Mouse (Mus musculus): ENCODE measurements around the gene Smarca2. TPM values are rescaled to one million over a fixed set of nuclear protein-coding genes. Genes with fewer than 3 reads are reported as not detected.

Smarca2 gene
- polyA plus RNA-seq, 1 experiment from 2014 or later: 95.2 TPM

DNA sequence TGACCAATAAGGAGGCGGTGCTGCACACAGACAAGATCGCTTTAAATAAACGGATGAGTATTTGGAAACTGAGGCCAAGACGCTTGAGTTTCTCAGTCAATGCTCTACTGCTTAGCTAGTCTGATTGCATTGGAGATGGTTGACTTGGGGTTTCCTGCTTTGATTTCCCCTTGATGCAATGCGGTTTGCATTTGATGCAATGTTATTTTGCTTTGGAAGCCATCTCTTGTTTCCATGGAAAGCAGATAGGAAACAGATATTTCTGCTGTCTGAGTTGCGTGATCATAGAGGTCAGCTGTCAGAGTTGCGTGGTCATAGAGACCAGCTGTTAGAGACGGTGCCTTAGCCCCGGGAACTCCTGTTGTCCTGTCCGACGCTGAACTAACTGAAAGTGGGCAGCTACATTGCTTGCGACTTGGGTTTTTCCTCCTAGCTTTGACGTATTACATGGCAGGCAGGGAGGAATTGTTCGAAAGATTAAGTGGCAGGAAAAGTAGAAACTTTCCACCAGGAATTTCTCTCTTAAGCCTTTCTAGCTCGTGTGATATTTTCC lies 147.8 kb downstream of the Smarca2 start:
- 86% methylated on average over 15 of the region's 15 CpGs for WGBS
- no peak overlapping the region for H3K9ac ChIP-seq (ENCODE audit: low read depth, low read length)

GRCm38 (mm10) chr19:26753266-26753872 lies 148.5 kb downstream of the Smarca2 start:
- no peaks in the 10 kb centered on the region for H3K36me3 ChIP-seq (ENCODE audit: control insufficient read depth, insufficient read depth, low read length)
- ATAC-seq: no peak
- H3K4me2 ChIP-seq (ENCODE audit: low read length): no peak overlapping the region
- no peak overlapping the region for H3K4me3 ChIP-seq (ENCODE audit: low read length)
- no peaks in the 10 kb centered on the region for H3K9me3 ChIP-seq (ENCODE audit: control insufficient read depth, low read length)
- peaks cover 2% of the 10 kb centered on the region; the same call in 1 of the 2 replicates for H3K4me1 ChIP-seq (ENCODE audit: control insufficient read depth, insufficient read depth, low read depth, low read length)
- no peak overlapping the region for H3K9ac ChIP-seq (ENCODE audit: low read depth, low read length)
- H3K27ac ChIP-seq (ENCODE audit: low read depth, low read length): no peak overlapping the region
- H3K27me3 ChIP-seq (replicated peaks; ENCODE audit: control insufficient read depth, insufficient read depth, low read length): no peaks in the 10 kb centered on the region
- WGBS: 73% methylated on average over 7 of the region's 7 CpGs

More for the DNA sequence above, 147.8 kb downstream of the Smarca2 start:
- Histone ChIP-seq H3K27ac (ENCODE audit: low read depth, low read length) (no peak overlapping the region), H3K4me2 (ENCODE audit: low read length) (no peak overlapping the region), H3K4me1 (ENCODE audit: control insufficient read depth, insufficient read depth, low read depth, low read length) (peaks cover 2% of the 10 kb centered on the region; the same call in 1 of the 2 replicates), H3K36me3 (ENCODE audit: control insufficient read depth, insufficient read depth, low read length) (no peaks in the 10 kb centered on the region), H3K9me3 (ENCODE audit: control insufficient read depth, low read length) (no peaks in the 10 kb centered on the region), H3K4me3 (ENCODE audit: low read length) (no peak overlapping the region), H3K27me3 (replicated peaks; ENCODE audit: control insufficient read depth, insufficient read depth, low read length) (no peaks in the 10 kb centered on the region)
- ATAC-seq: no peak

- H3K27me3 ChIP-seq (replicated peaks; ENCODE audit: control insufficient read depth, insufficient read depth, low read length): no peaks in the 10 kb centered on the region
- no peak overlapping the region for H3K27ac ChIP-seq (ENCODE audit: low read depth, low read length)
- no peak overlapping the region for H3K9ac ChIP-seq (ENCODE audit: low read depth, low read length)
- no peak overlapping the region for H3K4me3 ChIP-seq (ENCODE audit: low read length)
- no peaks in the 10 kb centered on the region for H3K36me3 ChIP-seq (ENCODE audit: control insufficient read depth, insufficient read depth, low read length)
- no peaks in the 10 kb centered on the region for H3K9me3 ChIP-seq (ENCODE audit: control insufficient read depth, low read length)
- H3K4me2 ChIP-seq (ENCODE audit: low read length): no peak overlapping the region
- H3K4me1 ChIP-seq (ENCODE audit: control insufficient read depth, insufficient read depth, low read depth, low read length): peaks cover 2% of the 10 kb centered on the region; the same call in 1 of the 2 replicates
- ATAC-seq: no peak
- WGBS: 85% methylated on average over 10 of the region's 10 CpGs
Observed at GRCm38 (mm10) chr19:26754016-26754794, 149.4 kb downstream of the Smarca2 start.

DNA sequence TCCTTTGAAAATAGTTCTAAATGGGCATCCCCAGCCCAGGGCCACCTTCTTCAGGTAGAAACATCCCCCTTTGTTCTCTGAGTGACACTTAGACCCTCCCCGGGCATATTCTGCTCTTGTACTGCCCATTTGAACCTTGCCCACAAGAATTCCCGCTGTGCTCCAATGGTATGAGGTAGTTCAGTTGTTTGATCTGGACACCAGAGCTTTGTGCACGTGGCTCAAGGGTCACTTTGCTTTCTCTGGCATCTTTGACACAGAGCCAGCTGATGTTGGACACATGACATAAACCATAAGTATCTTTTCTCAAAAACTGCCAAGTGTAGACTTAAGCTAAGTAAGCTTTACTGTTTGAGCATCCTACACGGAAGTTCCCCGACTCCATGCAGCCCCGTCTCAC lies 151.1 kb downstream of the Smarca2 start:
- Histone ChIP-seq H3K27ac (ENCODE audit: low read depth, low read length) (no peak overlapping the region), H3K9me3 (ENCODE audit: control insufficient read depth, low read length) (no peaks in the 10 kb centered on the region), H3K9ac (ENCODE audit: low read depth, low read length) (no peak overlapping the region), H3K36me3 (ENCODE audit: control insufficient read depth, insufficient read depth, low read length) (no peaks in the 10 kb centered on the region), H3K4me2 (ENCODE audit: low read length) (no peak overlapping the region), H3K4me3 (ENCODE audit: low read length) (no peak overlapping the region), H3K4me1 (ENCODE audit: control insufficient read depth, insufficient read depth, low read depth, low read length) (peaks cover 2% of the 10 kb centered on the region; the same call in 1 of the 2 replicates), H3K27me3 (replicated peaks; ENCODE audit: control insufficient read depth, insufficient read depth, low read length) (no peaks in the 10 kb centered on the region)
- ATAC-seq: no peak
- 90% methylated on average over 6 of the region's 6 CpGs for WGBS

- 82% methylated on average over 8 of the region's 8 CpGs for WGBS
- Histone ChIP-seq H3K27me3 (replicated peaks; ENCODE audit: control insufficient read depth, insufficient read depth, low read length) (no peaks in the 10 kb centered on the region), H3K4me1 (ENCODE audit: control insufficient read depth, insufficient read depth, low read depth, low read length) (peaks cover 2% of the 10 kb centered on the region; the same call in 1 of the 2 replicates), H3K27ac (ENCODE audit: low read depth, low read length) (no peak overlapping the region), H3K9me3 (ENCODE audit: control insufficient read depth, low read length) (no peaks in the 10 kb centered on the region), H3K36me3 (ENCODE audit: control insufficient read depth, insufficient read depth, low read length) (no peaks in the 10 kb centered on the region), H3K9ac (ENCODE audit: low read depth, low read length) (no peak overlapping the region), H3K4me3 (ENCODE audit: low read length) (no peak overlapping the region), H3K4me2 (ENCODE audit: low read length) (no peak overlapping the region)
- ATAC-seq: no peak
Observed at GRCm38 (mm10) chr19:26756399-26756798, 151.5 kb downstream of the Smarca2 start.

DNA sequence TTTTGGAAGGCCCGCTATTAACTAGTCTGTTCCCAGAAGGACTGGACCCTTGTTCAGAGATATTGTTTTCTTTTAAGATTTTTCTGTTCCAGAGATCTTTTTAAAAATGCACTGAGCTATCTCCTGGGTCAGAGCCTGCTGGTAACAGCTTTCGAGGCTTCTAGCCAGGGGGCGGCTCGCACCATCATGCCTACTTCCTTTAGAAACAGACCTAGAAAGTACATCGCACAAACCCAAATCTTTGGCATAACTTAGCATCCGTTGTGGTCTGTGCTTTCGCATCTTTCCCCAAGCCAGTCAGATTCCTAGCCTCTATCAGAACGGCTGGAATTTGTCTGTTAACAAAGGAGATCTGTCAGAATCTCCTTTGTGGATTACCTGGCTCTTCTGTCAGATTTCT lies 153.3 kb downstream of the Smarca2 start:
- Histone ChIP-seq H3K27ac (ENCODE audit: low read depth, low read length) (no peak overlapping the region), H3K4me3 (ENCODE audit: low read length) (no peak overlapping the region), H3K36me3 (ENCODE audit: control insufficient read depth, insufficient read depth, low read length) (no peaks in the 10 kb centered on the region), H3K4me2 (ENCODE audit: low read length) (no peak overlapping the region), H3K4me1 (ENCODE audit: control insufficient read depth, insufficient read depth, low read depth, low read length) (0 out of 2 replicates have a peak, but pooled peaks cover 2% of the 10 kb centered on the region), H3K9ac (ENCODE audit: low read depth, low read length) (no peak overlapping the region), H3K27me3 (replicated peaks; ENCODE audit: control insufficient read depth, insufficient read depth, low read length) (no peaks in the 10 kb centered on the region), H3K9me3 (ENCODE audit: control insufficient read depth, low read length) (no peaks in the 10 kb centered on the region)
- WGBS: 79% methylated on average over 8 of the region's 8 CpGs
- no peak for ATAC-seq

DNA sequence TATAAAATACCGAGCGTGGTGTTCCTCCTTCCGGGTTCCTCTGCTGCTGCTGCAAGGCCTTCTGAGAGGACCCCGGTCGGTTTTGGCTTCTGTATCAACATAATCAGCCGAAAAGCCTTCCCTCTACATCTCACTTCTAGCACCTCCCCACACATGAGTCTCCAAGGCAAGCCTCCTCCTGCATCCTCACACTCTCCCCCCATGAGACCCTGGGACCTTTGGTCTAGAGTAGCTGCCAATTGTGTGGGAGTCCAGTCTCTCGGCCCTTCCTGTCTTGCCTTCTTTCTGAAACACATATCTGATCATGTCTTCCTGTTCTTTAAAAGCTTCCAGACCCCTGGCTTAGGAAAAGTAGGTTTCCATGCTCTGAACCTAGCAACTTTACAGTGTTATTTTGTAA lies 153.8 kb downstream of the Smarca2 start:
- Histone ChIP-seq H3K27me3 (replicated peaks; ENCODE audit: control insufficient read depth, insufficient read depth, low read length) (no peaks in the 10 kb centered on the region), H3K4me2 (ENCODE audit: low read length) (no peak overlapping the region), H3K27ac (ENCODE audit: low read depth, low read length) (no peak overlapping the region), H3K9me3 (ENCODE audit: control insufficient read depth, low read length) (no peaks in the 10 kb centered on the region), H3K4me1 (ENCODE audit: control insufficient read depth, insufficient read depth, low read depth, low read length) (no peaks in the 10 kb centered on the region), H3K4me3 (ENCODE audit: low read length) (no peak overlapping the region), H3K36me3 (ENCODE audit: control insufficient read depth, insufficient read depth, low read length) (no peaks in the 10 kb centered on the region), H3K9ac (ENCODE audit: low read depth, low read length) (no peak overlapping the region)
- no peak for ATAC-seq
- 83% methylated on average over 7 of the region's 7 CpGs for WGBS

- H3K9me3 ChIP-seq (ENCODE audit: control insufficient read depth, low read length): no peaks in the 10 kb centered on the region
- H3K36me3 ChIP-seq (ENCODE audit: control insufficient read depth, insufficient read depth, low read length): no peaks in the 10 kb centered on the region
- no peak overlapping the region for H3K4me3 ChIP-seq (ENCODE audit: low read length)
- H3K9ac ChIP-seq (ENCODE audit: low read depth, low read length): no peak overlapping the region
- no peak overlapping the region for H3K27ac ChIP-seq (ENCODE audit: low read depth, low read length)
- no peak overlapping the region for H3K4me2 ChIP-seq (ENCODE audit: low read length)
- H3K4me1 ChIP-seq (ENCODE audit: control insufficient read depth, insufficient read depth, low read depth, low read length): no peaks in the 10 kb centered on the region
- WGBS: 83% methylated on average over 13 of the region's 13 CpGs
- H3K27me3 ChIP-seq (replicated peaks; ENCODE audit: control insufficient read depth, insufficient read depth, low read length): no peaks in the 10 kb centered on the region
- no peak for ATAC-seq
Observed at GRCm38 (mm10) chr19:26759295-26759694, 154.4 kb downstream of the Smarca2 start.

GRCm38 (mm10) chr19:26761257-26761656 lies 156.4 kb downstream of the Smarca2 start:
- Histone ChIP-seq H3K27me3 (replicated peaks; ENCODE audit: control insufficient read depth, insufficient read depth, low read length) (no peaks in the 10 kb centered on the region), H3K4me2 (ENCODE audit: low read length) (no peak overlapping the region), H3K9ac (ENCODE audit: low read depth, low read length) (no peak overlapping the region), H3K4me1 (ENCODE audit: control insufficient read depth, insufficient read depth, low read depth, low read length) (no peaks in the 10 kb centered on the region), H3K9me3 (ENCODE audit: control insufficient read depth, low read length) (no peaks in the 10 kb centered on the region), H3K36me3 (ENCODE audit: control insufficient read depth, insufficient read depth, low read length) (no peaks in the 10 kb centered on the region), H3K27ac (ENCODE audit: low read depth, low read length) (no peak overlapping the region), H3K4me3 (ENCODE audit: low read length) (no peak overlapping the region)
- ATAC-seq: no peak
